Mouse (Mus musculus): ENCODE measurements around the gene Sapcd1.

DNA sequence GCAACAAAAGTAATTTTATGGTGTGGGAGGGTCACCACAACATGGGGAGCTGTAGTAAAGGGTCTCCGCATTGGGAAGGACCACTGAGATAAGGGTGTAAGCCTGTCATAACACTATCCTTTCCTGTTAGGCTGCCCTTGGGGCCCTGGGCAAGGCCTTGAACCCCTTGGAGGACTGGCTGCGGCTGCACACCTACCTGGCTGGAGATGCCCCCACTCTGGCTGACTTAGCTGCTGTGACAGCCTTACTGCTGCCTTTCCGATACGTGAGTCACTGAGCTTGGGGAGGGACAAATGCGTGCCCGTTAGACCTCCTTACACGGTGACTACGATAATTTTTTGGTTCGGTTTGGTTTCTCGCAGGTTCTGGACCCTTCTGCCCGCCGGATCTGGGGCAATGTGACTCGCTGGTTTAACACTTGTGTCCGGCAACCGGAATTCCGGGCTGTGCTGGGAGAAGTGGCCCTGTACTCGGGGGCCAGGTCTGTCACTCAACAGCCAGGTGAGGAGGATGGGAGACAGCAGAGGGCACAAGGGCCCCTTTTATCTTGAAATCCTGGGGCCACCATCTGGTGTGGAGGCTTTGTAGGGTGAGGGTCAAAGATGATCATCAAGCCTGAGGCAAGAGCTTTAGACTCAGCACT lies 23.6 kb downstream of the Sapcd1 start:
- TF ChIP-seq CTCF (conservative IDR thresholded peaks at IDR 0.05; ENCODE audit: low read length) (no peak), NANOG (IDR thresholded peaks at IDR 0.05; ENCODE audit: borderline replicate concordance, low read length) (no peak)

All from E14TG2a.4 (cell line).